Mouse (Mus musculus) CH12.LX (cell line): ENCODE measurements at regions not wholly inside any gene's neighbourhood (a gene's known extent, or its start where the extent isn't known, plus 50 kb on each side); places are given as distances from the start of the nearest gene placed in this dataset.

Experiments
- DNase-seq: peaks from one replicate; pipeline ENCODE4 v3.0.0-alpha.2; 2013; ENCODE audit errors: extremely low read depth
- H3K27ac ChIP-seq: 2 replicates; pipeline ENCODE4 v1.5.1; 2012; ENCODE audit warnings: low read depth, mild to moderate bottlenecking, control low read depth, moderate library complexity; ENCODE audit not compliant: insufficient read depth
- H3K27me3 ChIP-seq: replicated peaks from 2 replicates; pipeline ENCODE3; 2012; ENCODE audit warnings: inconsistent platforms
- H3K36me3 ChIP-seq, 2 experiments: replicated peaks in 1 of 2; 2 replicates each; pipeline versions ENCODE3 to v1.6.1; 2012; ENCODE audit warnings: inconsistent platforms in 1 of 2, low read length in 1 of 2, mild to moderate bottlenecking in 1 of 2, mixed read lengths in 1 of 2, moderate library complexity in 1 of 2; ENCODE audit not compliant: control insufficient read depth in 1 of 2, insufficient read depth in 1 of 2
- H3K4me1 ChIP-seq, 2 experiments: 2 replicates each; pipeline ENCODE4 v1.6.1; 2012; ENCODE audit warnings: inconsistent platforms in 1 of 2, moderate library complexity in 1 of 2; ENCODE audit not compliant: insufficient read depth in 2 of 2, control insufficient read depth in 1 of 2
- H3K4me2 ChIP-seq: 2 replicates; pipeline ENCODE4 v1.6.1; 2012; ENCODE audit warnings: low read depth, mild to moderate bottlenecking, control low read depth; ENCODE audit not compliant: poor library complexity, insufficient read depth, severe bottlenecking
- H3K4me3 ChIP-seq, 3 experiments: fragments of 150-350 bp in 1 of 3; sonication (generic) in 1 of 3; replicated peaks in 1 of 3; 2 replicates each; pipeline versions ENCODE3 to v1.5.1; 2011 to 2012; ENCODE audit warnings: low read depth in 2 of 3, low read length in 2 of 3, mild to moderate bottlenecking in 2 of 3, moderate library complexity in 2 of 3, control low read depth in 1 of 3, improper control_type of control experiment in 1 of 3, inconsistent platforms in 1 of 3, mixed read lengths in 1 of 3; ENCODE audit not compliant: poor library complexity in 1 of 3
- H3K79me2 ChIP-seq: replicated peaks from 2 replicates; pipeline ENCODE4 v1.6.1; 2012; ENCODE audit warnings: mild to moderate bottlenecking, moderate library complexity; ENCODE audit not compliant: control insufficient read depth, poor library complexity, insufficient read depth, severe bottlenecking; ENCODE audit errors: extremely low read depth
- H3K9ac ChIP-seq: 2 replicates; pipeline ENCODE4 v1.6.1; 2012; ENCODE audit warnings: low read depth, mild to moderate bottlenecking, control low read depth, moderate library complexity; ENCODE audit not compliant: insufficient read depth
- H3K9me3 ChIP-seq: replicated peaks from 2 replicates; pipeline ENCODE3; 2012; ENCODE audit warnings: low read length, inconsistent platforms, mixed read lengths
- CHD1 ChIP-seq: IDR thresholded peaks from 2 replicates; pipeline ENCODE4 v1.6.1; 2012; ENCODE audit warnings: low read depth, low read length, improper control_type of control experiment, inconsistent platforms
- CTCF ChIP-seq, 2 experiments: IDR thresholded peaks in 1 of 2; conservative IDR thresholded peaks in 1 of 2; 2 replicates each; pipeline ENCODE4 v1.5.1; 2011 to 2012; ENCODE audit warnings: low read depth in 2 of 2, low read length in 2 of 2, improper control_type of control experiment in 1 of 2, inconsistent platforms in 1 of 2, mild to moderate bottlenecking in 1 of 2, moderate library complexity in 1 of 2
- ETS1 ChIP-seq: conservative IDR thresholded peaks from 2 replicates; pipeline ENCODE4 v1.6.1; 2012; ENCODE audit warnings: low read depth, mild to moderate bottlenecking, inconsistent platforms, low read length, improper control_type of control experiment, moderate library complexity
- GABPA ChIP-seq: IDR thresholded peaks from 2 replicates; pipeline ENCODE4 v1.6.1; 2012; ENCODE audit warnings: low read depth, low read length, improper control_type of control experiment, inconsistent platforms; ENCODE audit not compliant: insufficient replicate concordance
- JUN ChIP-seq: IDR thresholded peaks from 2 replicates; pipeline ENCODE4 v1.6.1; 2011; ENCODE audit warnings: low read depth, mild to moderate bottlenecking, low read length, improper control_type of control experiment, moderate library complexity; ENCODE audit not compliant: insufficient read depth
- JUND ChIP-seq: conservative IDR thresholded peaks from 2 replicates; pipeline ENCODE4 v1.6.1; 2011; ENCODE audit warnings: low read depth, low read length, improper control_type of control experiment
- NRF1 ChIP-seq: IDR thresholded peaks from 2 replicates; pipeline ENCODE4 v1.6.1; 2014; ENCODE audit warnings: low read depth, mild to moderate bottlenecking, inconsistent platforms, low read length, improper control_type of control experiment, moderate library complexity
- PAX5 ChIP-seq: IDR thresholded peaks from 2 replicates; pipeline ENCODE4 v1.6.1; 2012; ENCODE audit warnings: low read length, inconsistent platforms, mixed read lengths
- POLR2A ChIP-seq: IDR thresholded peaks from 2 replicates; pipeline ENCODE4 v1.6.1; 2011; ENCODE audit warnings: low read depth, mild to moderate bottlenecking, improper control_type of control experiment, low read length
- POLR2AphosphoS2 ChIP-seq: IDR thresholded peaks from 2 replicates; pipeline ENCODE4 v1.6.1; 2011; ENCODE audit warnings: low read depth, low read length, improper control_type of control experiment
- RAD21 ChIP-seq: IDR thresholded peaks from 2 replicates; pipeline ENCODE4 v1.6.1; 2011; ENCODE audit warnings: low read depth, mild to moderate bottlenecking, low read length, improper control_type of control experiment, moderate library complexity
- RCOR1 ChIP-seq: conservative IDR thresholded peaks from 2 replicates; pipeline ENCODE4 v1.6.1; 2012; ENCODE audit warnings: low read depth, mild to moderate bottlenecking, inconsistent platforms, low read length, improper control_type of control experiment
- SIN3A ChIP-seq: IDR thresholded peaks from 2 replicates; pipeline ENCODE4 v1.6.1; 2012; ENCODE audit warnings: low read length, improper control_type of control experiment, inconsistent platforms
- SMC3 ChIP-seq: IDR thresholded peaks from 2 replicates; pipeline ENCODE4 v1.6.1; 2011; ENCODE audit warnings: low read depth, low read length, improper control_type of control experiment
- ZC3H11A ChIP-seq: IDR thresholded peaks from 2 replicates; pipeline ENCODE4 v1.6.1; 2012; ENCODE audit warnings: low read depth, mild to moderate bottlenecking, inconsistent platforms, low read length, improper control_type of control experiment
- ZNF384 ChIP-seq: IDR thresholded peaks from 2 replicates; pipeline ENCODE4 v1.6.1; 2012; ENCODE audit warnings: low read depth, low read length, improper control_type of control experiment, inconsistent platforms
- dilution Hi-C: fragments of 300-500 bp; cut with MboI; formaldehyde crosslinking; loops from 2 replicates; pipeline ENCODE4 v1.14.3; 2020; ENCODE audit warnings: low sequenced_read_pairs; ENCODE audit not compliant: extremely low pct_unique_long_range_greater_than_20kb, extremely low pct_ligation_motif_present
- in situ Hi-C: fragments of 300-500 bp; cut with MboI; formaldehyde crosslinking; loops from 3 replicates; pipeline ENCODE4 v1.14.3; 2019; ENCODE audit warnings: low sequenced_read_pairs, low pct_ligation_motif_present, low pct_unique_long_range_greater_than_20kb, mixed read lengths

DNA sequence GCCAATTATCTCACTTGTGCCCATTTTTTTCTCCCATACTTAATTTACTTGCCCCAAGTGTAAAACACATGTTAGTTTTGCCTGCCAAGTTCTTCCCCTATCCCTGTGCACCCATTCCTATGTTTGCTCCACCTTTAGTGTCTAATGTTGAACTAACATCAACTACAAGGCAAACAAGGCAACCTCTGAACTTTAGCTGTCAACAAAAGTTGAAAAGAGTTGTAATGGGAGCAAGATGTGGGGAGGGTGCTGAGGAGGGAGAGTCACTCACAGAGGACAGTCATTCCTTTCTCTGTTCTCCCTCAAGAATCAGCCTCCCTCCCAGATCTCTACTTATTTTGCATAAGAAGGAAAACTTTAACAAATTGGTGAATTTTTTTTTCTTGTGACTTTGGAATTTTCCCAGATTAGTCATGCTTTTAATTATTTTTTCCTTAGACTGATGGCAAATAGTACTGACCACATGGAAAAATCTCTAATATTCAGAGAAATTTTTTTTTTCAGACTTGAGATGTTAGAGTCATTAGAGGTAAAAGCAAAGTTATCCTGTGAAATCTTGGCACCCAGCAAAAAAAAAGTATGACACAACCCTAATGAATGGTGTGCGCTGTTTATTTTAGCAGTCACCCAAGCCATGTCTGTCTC is 2710.6 kb upstream of the Gm7489 start:
- no peak overlapping the region for H3K4me2 ChIP-seq
- in situ Hi-C loops = no loop called here
- DNase-seq = no peak
- no peaks in the 10 kb centered on the region for H3K27me3 ChIP-seq
- no peak overlapping the region for H3K4me3 ChIP-seq
- TF ChIP-seq RAD21 (no peak), POLR2A (no peak), CTCF (conservative IDR thresholded peaks at IDR 0.05 in 1 of 2, IDR thresholded peaks at IDR 0.05 in 1 of 2; ENCODE audit: low read depth in 2 of 2, low read length in 2 of 2) (no peak), JUN (no peak), NRF1 (no peak)
- TF ChIP-seq, all 38 proteins: peak for 0
- Histone ChIP-seq H3K9me3 (no peaks in the 10 kb centered on the region), H3K4me1 (peaks cover 0 to 6% of the 10 kb centered on the region in 2 experiments; a peak in 2 of 4 replicates), H3K9ac (no peak overlapping the region), H3K79me2 (no peaks in the 10 kb centered on the region), H3K36me3 (no peaks in the 10 kb centered on the region), H3K27ac (no peak overlapping the region)
- dilution Hi-C loops = no loop called here

DNA sequence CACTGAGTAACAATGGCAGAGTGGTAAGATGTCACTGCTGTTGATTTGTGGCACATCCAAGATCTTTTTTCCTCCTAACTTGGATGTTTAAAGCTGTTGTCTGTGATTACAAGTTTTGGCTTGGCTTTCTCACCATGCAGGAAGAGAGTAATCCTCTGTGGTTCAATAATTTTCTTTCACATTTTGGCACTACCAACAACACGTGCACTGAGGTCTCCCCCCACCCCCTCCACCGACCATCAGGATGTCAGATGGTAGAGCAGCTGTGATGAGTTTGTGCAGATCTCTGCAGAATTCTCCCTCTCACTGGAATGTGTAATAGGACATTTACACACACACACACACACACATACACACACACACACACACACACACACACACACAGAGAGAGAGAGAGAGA is 2708.2 kb upstream of the Gm7489 start:
- Histone ChIP-seq H3K4me2 (no peak overlapping the region), H3K4me1 (peaks cover 0 to 6% of the 10 kb centered on the region in 2 experiments; a peak in 2 of 4 replicates), H3K27ac (no peak overlapping the region), H3K27me3 (no peaks in the 10 kb centered on the region), H3K4me3 (no peak overlapping the region), H3K9ac (no peak overlapping the region), H3K36me3 (no peaks in the 10 kb centered on the region), H3K79me2 (no peaks in the 10 kb centered on the region), H3K9me3 (no peaks in the 10 kb centered on the region)
- in situ Hi-C loops (no loop called here), dilution Hi-C loops (no loop called here)
- TF ChIP-seq POLR2A (no peak), JUND (no peak), CHD1 (no peak), PAX5 (no peak), ZNF384 (no peak), SMC3 (no peak), RAD21 (no peak), CTCF (conservative IDR thresholded peaks at IDR 0.05 in 1 of 2, IDR thresholded peaks at IDR 0.05 in 1 of 2; ENCODE audit: low read depth in 2 of 2, low read length in 2 of 2) (no peak), NRF1 (no peak), GABPA (no peak), RCOR1 (no peak), POLR2AphosphoS2 (no peak), SIN3A (no peak), ZC3H11A (no peak), ETS1 (no peak)
- no peak for DNase-seq
